Mouse (Mus musculus) lung, embryonic 14.5 days (tissue): ENCODE measurements at regions not wholly inside any gene's neighbourhood (a gene's known extent, or its start where the extent isn't known, plus 50 kb on each side); places are given as distances from the start of the nearest gene placed in this dataset.

ENCODE experiments used
- ATAC-seq: fragments of 200-750 bp; cut with Nextera tagmentation; 2 replicates; pipeline ENCODE4 v1.8.0; 2017; ENCODE audit warnings: mild to moderate bottlenecking, moderate TSS enrichment, moderate library complexity; ENCODE audit not compliant: insufficient read depth
- DNase-seq: peaks from one replicate; pipeline ENCODE4 v3.0.0-alpha.2; 2015
- H3K27ac ChIP-seq: fragments of 300-500 bp; sonication (generic); 2 replicates; pipeline ENCODE4 v1.5.1; 2014; ENCODE audit warnings: low read depth, mild to moderate bottlenecking, moderate library complexity
- H3K27me3 ChIP-seq: fragments of 300-500 bp; sonication (generic); 2 replicates; pipeline ENCODE4 v1.6.1; 2014; ENCODE audit warnings: low read length, control low read depth; ENCODE audit not compliant: insufficient read depth
- H3K36me3 ChIP-seq: fragments of 300-500 bp; sonication (generic); 2 replicates; pipeline ENCODE4 v1.6.1; 2014; ENCODE audit warnings: control low read depth; ENCODE audit not compliant: insufficient read depth
- H3K4me1 ChIP-seq: fragments of 300-500 bp; sonication (generic); 2 replicates; pipeline ENCODE4 v1.6.1; 2014; ENCODE audit warnings: antibody characterized with exemption, control low read depth; ENCODE audit not compliant: insufficient read depth
- H3K4me2 ChIP-seq: fragments of 300-500 bp; sonication (generic); 2 replicates; pipeline ENCODE4 v1.6.1; 2014; ENCODE audit warnings: mild to moderate bottlenecking
- H3K4me3 ChIP-seq: fragments of 300-500 bp; sonication (generic); 2 replicates; pipeline ENCODE4 v1.5.1; 2014; ENCODE audit warnings: low read depth, low read length
- H3K9ac ChIP-seq: fragments of 300-500 bp; sonication (generic); 2 replicates; pipeline ENCODE4 v1.6.1; 2014
- H3K9me3 ChIP-seq: fragments of 300-500 bp; sonication (generic); 2 replicates; pipeline ENCODE4 v1.6.1; 2016; ENCODE audit warnings: low read depth, low read length, control low read depth
- CTCF ChIP-seq: IDR thresholded peaks from 2 replicates; pipeline ENCODE4 v1.5.1; 2016; ENCODE audit warnings: antibody characterized with exemption, low read depth
- WGBS: fragments of 180-500 bp; shearing (Covaris S2); extraction: QIAGEN DNeasy Blood & Tissue Kit; methylation state at CpG from one replicate; pipeline ENCODE4 v1.1.7; 2014; 5-methylcytosine and 5-hydroxymethylcytosine counted together

DNA sequence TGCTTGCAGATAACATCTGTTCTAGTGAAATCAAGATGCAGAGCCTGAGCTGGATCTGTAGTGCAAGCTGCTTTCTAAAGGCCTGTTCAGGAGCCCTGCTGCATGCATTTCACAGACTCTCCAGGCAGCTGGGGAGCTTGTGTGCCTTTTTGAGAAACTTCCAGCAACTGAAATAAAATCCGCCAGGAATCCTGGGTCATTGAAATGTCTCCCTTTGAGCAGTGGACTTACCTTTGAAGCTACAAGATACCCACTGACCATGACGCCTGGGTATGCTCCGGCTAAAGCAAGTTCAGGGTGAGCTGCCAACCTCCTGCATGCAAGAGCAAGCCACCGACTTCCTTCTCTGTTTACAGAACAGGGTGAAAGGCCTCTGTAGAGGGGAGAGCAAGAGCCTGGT is 278.7 kb downstream of the Cenpw start:
- Histone ChIP-seq H3K9me3 (no peaks in the 10 kb centered on the region), H3K36me3 (no peaks in the 10 kb centered on the region), H3K9ac (no peak overlapping the region), H3K27me3 (no peaks in the 10 kb centered on the region), H3K4me3 (no peak overlapping the region), H3K4me1 (no peaks in the 10 kb centered on the region), H3K4me2 (no peak overlapping the region), H3K27ac (no peak overlapping the region)
- TF ChIP-seq CTCF: no peak
- no peak for DNase-seq
- 11% methylated on average over 4 of the region's 4 CpGs for WGBS
- no peak for ATAC-seq

DNA sequence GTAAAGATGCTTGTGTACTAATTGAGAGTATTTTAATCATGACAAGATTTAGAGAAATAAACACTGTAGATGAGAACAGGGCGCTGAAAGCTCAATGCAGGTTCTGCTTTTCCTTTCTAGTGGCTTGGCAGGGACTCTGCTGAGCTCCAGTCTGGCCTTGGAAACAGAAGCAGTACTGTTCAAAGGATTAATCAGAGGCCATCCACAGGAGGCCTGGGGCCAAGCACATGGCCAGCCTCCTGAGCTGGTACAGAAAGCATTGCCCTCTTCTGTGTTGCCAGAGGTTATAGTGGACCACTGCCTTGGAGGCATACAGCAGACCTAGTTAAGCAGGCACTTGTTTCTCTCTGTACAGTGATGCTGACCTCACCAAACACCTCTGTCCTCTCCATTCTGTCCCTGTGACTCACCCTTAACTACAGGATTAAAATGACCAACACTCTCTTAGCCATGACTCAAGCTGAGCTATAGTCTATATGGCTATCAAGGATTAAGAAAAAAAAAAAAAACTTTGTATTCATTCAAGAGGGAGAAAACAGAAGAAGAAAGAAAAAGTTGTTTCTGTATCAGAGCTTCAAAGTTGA is 302.5 kb downstream of the Cenpw start:
- TF ChIP-seq CTCF: no peak
- Histone ChIP-seq H3K4me2 (no peak overlapping the region), H3K36me3 (no peaks in the 10 kb centered on the region), H3K4me1 (no peaks in the 10 kb centered on the region), H3K27ac (no peak overlapping the region), H3K27me3 (no peaks in the 10 kb centered on the region), H3K9me3 (no peaks in the 10 kb centered on the region), H3K4me3 (no peak overlapping the region), H3K9ac (no peak overlapping the region)
- ATAC-seq: no peak
- 55% methylated on average over 1 of the region's 1 CpGs for WGBS
- no peak for DNase-seq

DNA sequence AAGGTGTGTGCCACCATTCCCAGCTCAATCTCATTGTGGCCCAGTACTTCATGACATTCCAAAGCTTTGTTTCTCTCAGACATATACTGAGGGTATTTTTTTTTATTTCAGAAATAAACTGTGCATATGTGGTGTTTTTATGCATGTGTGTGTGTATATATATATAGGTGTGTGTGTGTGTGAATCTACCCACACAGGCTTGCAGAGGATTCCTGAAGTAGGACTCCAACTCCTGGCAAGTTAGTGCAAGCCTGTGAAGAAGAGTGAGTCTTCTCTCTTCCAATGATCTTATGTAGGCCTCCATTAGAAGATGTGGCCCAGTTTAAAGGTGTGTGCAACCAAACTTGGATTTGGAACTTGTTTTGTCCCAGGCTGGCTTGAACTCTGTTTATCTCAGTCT is 328.9 kb upstream of the Rspo3 start:
- Histone ChIP-seq H3K9me3 (no peaks in the 10 kb centered on the region), H3K27me3 (no peaks in the 10 kb centered on the region), H3K4me2 (no peak overlapping the region), H3K9ac (no peak overlapping the region), H3K4me1 (no peaks in the 10 kb centered on the region), H3K36me3 (no peaks in the 10 kb centered on the region), H3K4me3 (no peak overlapping the region), H3K27ac (no peak overlapping the region)
- ATAC-seq: no peak
- DNase-seq: no peak
- TF ChIP-seq CTCF: no peak

DNA sequence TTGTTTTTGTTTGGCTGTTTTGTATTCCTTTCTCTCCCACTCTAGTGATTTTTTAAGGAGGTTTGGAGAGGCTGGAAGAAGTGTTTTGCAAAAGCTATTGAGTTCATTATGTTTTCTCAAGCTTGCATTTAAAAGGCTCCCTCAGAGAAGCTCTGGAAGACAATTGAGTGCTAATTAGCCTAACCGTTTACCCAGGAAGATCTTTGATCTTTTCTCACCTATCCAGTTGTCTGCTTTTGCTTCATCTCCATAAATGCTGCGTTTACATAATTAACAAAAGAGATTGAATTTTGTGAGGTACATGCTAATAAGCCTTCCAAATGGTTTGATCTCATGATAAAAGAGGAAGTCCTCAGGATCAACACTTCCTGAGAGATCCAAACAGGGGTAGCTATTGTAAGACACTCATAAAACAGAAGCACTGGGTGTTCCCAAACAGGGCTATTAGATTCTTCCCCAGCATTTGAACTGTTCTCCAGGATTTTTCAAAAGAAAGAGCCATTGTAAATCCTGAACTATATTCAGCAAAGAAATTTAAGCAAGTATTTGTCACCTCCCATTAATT is 320.2 kb upstream of the Rspo3 start:
- ATAC-seq (no peak), DNase-seq (no peak)
- Histone ChIP-seq H3K4me2 (no peak overlapping the region), H3K27me3 (no peaks in the 10 kb centered on the region), H3K36me3 (no peaks in the 10 kb centered on the region), H3K4me3 (no peak overlapping the region), H3K27ac (no peak overlapping the region), H3K4me1 (no peaks in the 10 kb centered on the region), H3K9me3 (no peaks in the 10 kb centered on the region), H3K9ac (no peak overlapping the region)
- 10% methylated on average over 2 of the region's 2 CpGs for WGBS
- TF ChIP-seq CTCF: no peak

DNA sequence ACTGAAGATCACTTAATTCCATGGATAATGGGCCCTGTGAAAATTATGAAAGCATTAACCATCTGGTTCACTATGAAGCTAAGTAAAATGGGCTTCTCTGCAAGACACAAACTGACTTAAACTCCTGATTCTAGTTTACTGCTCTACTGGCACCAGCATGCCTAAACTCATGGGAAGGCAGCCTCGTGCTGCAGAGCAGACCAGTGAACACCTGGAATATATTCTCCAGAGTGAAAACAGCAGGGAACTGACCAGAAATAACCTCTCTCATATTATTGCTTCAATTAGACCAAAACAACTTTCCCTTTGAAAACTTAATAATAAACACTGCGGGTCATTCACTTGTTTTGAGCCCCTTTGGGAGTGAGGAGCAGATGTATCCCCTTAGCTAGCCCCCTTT is 316.8 kb upstream of the Rspo3 start:
- Histone ChIP-seq H3K9ac (no peak overlapping the region), H3K4me2 (no peak overlapping the region), H3K4me1 (no peaks in the 10 kb centered on the region), H3K9me3 (no peaks in the 10 kb centered on the region), H3K4me3 (no peak overlapping the region), H3K36me3 (no peaks in the 10 kb centered on the region), H3K27ac (no peak overlapping the region), H3K27me3 (no peaks in the 10 kb centered on the region)
- no peak for TF ChIP-seq CTCF
- ATAC-seq: no peak
- WGBS: 60% methylated on average over 2 of the region's 2 CpGs
- no peak for DNase-seq

DNA sequence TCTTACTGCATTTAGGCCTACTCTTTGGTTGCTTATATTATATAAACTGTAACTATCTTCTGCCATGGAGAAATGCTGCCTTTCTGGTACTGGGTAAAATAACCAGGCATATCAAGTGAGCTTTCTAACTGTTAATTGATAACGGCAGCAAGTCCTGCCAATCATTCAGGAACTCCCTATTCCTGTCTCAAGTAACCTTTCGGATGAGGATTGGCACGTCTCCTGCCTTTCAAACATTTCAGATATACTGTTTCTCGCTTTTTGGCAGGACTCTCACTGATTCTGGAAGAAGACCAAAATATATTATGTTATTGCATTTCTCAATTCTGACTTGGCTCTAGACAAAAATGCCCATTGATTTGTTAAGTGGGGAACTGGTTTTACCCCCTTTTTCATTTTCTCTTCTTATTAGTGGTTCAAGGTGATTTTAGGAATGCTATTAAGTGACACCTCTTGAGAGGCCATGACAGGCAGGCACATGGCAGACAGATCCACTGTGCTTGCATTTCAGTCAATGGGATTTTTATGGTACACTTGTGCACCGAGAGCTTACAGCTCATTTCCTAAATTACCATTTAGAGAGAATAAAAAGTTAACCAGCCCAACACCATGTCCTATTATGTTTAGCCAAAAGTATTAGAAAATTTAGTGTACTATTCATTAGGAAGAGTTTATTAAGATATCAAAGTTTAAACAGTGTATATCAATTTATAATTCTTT is 289.4 kb upstream of the Rspo3 start:
- no peaks in the 10 kb centered on the region for H3K4me1 ChIP-seq
- no peak for TF ChIP-seq CTCF
- H3K27me3 ChIP-seq: no peaks in the 10 kb centered on the region
- no peaks in the 10 kb centered on the region for H3K36me3 ChIP-seq
- 51% methylated on average over 5 of the region's 5 CpGs for WGBS
- DNase-seq: peak; percentile 81
- no peak overlapping the region for H3K4me3 ChIP-seq
- ATAC-seq: peak; percentile 51; the same call in 1 of the 2 replicates
- no peak overlapping the region for H3K9ac ChIP-seq
- H3K27ac ChIP-seq: no peak overlapping the region
- no peaks in the 10 kb centered on the region for H3K9me3 ChIP-seq
- no peak overlapping the region for H3K4me2 ChIP-seq

DNA sequence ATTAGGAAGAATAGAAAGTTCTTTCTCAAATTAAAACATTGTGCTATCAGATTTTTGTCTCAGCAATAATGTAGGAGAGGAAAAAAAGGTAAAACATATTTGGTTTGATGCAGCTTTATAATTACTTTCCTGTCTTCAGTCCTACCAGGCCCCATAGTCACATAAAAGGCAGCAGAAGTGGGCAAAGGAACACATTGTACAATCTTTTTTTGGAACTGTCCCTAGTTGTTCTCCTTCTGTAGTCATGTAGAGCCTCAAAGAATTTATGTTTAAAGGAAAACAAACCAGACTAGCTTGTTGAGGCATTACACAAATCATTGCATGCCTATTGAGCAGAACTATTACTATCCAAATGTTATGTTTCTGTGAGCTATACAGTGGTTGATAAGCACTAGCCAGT is 288.7 kb upstream of the Rspo3 start:
- no peak for DNase-seq
- Histone ChIP-seq H3K4me2 (no peak overlapping the region), H3K9ac (no peak overlapping the region), H3K4me1 (no peaks in the 10 kb centered on the region), H3K4me3 (no peak overlapping the region), H3K27ac (no peak overlapping the region), H3K9me3 (no peaks in the 10 kb centered on the region), H3K27me3 (no peaks in the 10 kb centered on the region), H3K36me3 (no peaks in the 10 kb centered on the region)
- no peak; the same call in 1 of the 2 replicates for ATAC-seq
- TF ChIP-seq CTCF: no peak
